Mouse (Mus musculus): Measurements from ENCODE around the gene Mapkapk3.

- TF ChIP-seq CTCF (IDR thresholded peaks at IDR 0.05; ENCODE audit: borderline replicate concordance, insufficient read depth, low read length) (no peak), POLR2A (IDR thresholded peaks at IDR 0.05; ENCODE audit: low read depth, low read length) (no peak)
Observed at GRCm38 (mm10) chr9:107296016-107296040, 6.2 kb upstream of the Mapkapk3 start, which contains the start of gene Cish.
